Mouse (Mus musculus): ENCODE measurements around the gene Sh3bgrl2.
"Not testable (repeated sequence)": the region's sequence is repeated elsewhere in the genome, so short reads cannot be mapped to it uniquely, and the experiment has no call there.

The Sh3bgrl2 gene

DNA sequence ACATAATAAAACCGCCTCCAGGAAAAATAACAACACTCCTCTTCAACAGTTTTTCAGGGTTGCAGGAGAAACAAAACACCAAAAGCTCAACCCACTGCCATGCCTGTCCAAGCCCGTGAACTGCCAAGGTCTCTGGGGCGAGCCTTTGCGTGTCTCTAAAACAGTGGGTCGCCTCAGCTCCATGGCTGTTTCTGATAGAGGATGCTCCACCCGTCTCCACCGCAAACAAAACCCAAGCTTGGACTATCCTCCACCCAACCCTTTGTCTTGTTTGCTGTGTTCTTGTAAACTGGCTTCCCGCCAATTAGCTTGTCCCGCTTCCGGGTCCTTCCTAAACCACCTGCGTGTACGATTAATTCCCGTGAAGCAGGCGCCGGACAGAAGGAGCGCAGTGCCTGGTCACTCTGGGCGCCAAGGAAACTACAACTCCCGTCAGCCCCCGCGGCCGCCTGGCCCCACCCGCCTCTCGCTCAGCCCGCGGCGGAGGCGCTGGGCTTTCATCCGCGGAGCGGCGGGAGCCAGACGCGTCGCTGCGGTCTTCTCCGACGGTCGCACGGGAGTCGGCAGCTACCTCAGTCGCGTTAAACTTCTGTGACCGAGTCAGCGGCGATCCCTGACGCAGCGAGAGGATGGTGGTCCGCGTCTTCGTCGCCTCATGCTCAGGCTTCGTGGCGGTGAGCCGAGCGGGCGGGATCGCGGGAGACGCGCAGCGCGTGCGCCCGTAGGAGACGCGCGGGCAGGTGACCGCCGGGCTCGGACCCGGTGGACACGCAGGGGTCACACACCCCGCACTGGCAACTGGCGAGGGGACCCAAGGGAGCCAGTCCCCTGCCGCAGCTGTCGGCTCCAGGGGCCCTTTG is at the start of gene Sh3bgrl2:
Sh3bgrl2 (plus strand) TSS at position 498 of the 860 bp plus-strand sequence.
- DNase-seq, result peak; percentile 84 to 90

DNA sequence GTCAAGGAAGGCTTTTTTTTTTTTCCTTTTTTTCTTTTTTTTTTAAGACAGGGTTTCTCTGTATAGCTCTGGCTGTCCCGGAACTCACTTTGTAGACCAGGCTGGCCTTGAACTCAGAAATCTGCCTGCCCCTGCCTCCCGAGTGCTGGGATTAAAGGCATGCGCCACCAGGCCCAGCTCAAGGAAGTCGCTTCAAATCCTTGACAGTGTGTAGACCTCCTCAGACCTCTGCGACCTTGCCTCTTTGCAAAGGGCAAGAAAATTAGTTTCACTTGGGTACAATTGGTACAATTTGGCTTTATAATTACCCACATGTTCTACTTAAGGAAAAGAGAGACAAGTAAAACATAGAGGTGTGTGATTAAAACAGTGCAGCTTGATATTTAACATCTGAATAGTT is 29.0 kb upstream of the Sh3bgrl2 start:
- not testable (repeated sequence) for DNase-seq

DNA sequence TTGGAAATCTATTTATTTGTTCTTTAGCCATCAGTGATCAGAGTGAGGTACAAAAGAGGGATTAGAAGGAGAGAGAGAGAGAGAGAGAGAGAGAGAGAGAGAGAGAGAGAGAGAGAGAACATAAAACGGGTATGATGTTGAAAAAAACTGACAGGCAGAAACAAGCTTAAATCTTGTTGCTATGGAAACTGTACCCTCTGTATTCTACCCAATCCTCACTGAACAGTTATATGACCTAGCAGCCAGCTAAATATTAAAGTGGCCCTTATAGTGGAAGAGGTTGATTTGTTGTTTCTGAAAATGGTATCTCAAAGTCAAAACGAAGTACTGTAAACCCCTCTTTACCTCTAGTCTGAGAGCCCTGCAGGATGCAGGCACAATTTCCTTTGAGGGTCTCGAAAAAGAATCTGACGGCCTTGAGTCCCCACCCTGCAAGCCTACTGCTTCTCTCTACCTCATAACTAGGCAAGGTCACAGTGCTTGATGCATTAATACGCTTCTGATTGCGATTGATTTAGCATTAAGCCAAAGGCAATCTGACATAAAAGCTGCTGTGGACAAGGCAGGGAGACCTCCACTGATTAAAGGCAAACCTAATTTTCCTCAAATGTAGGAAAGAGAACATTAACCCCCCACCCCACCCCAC is 28.5 kb upstream of the Sh3bgrl2 start:
- no peak for DNase-seq

DNA sequence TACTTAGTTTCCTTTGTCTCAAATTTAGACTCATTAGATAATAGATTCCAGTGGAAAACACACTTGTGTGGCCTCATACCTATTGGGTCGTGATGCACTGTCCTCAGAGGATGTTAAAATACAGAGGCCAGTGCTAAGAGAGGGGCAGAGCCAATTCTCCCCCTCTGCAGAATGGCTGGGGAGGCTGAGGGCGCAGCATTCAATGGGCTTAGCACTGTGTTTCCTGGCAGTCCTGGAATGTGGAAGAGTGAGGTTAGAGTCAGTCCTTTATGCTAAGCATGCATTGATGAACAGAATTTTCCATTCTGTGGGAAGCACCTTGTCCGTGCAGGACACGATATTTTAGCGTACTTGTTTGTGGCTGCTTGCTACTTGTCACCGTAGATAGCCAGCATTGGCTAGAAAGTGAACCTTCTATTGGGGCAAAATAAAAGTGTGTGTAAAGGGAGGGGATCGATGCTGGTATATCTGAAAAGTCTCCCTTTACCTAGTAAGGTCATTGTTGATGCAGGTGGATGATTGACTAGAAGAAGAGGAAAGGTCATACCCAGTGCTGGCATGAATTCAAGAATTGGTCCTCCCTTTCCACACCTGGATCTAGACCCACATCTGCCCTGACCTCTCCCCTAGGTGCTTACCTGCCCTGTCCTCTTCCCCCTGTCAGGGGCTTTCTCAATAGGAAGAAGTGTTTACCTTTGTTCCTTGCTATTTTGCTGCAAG is 20.6 kb upstream of the Sh3bgrl2 start:
- no peak for DNase-seq

DNA sequence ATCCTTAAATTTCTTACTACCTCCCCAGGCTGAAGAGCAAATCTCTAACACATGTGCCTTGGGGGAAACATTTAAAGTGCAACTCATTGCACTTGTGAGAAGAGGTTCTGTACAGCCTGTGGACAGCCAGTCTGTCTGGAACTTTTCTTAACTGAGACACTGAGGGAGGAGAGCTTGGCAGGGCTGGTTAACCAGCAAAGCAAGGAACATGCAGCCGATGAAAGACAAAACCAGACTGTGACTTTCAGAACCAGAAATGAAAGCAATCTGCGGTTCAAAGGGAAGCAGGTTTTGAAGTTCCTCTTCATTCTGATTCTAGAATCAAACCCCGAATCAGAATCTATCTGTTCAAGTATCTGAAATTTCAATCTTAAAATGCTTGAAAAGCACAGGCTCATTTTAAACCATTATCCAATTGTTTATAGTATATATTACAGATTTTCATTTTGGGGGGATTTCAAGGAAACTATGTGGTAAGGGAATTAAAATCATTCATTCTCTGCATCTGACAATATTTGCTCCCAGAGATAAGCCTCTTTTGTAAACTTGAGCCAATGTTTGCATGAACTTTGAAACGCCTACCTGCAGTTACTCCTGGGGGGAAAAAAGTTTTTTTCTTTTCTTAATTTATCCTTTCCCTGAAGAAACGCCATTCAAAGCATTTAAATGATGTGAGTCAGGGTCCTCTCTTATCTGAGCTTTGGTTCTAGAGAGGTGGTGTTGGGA is 14.9 kb upstream of the Sh3bgrl2 start:
- DNase-seq, result no peak

DNA sequence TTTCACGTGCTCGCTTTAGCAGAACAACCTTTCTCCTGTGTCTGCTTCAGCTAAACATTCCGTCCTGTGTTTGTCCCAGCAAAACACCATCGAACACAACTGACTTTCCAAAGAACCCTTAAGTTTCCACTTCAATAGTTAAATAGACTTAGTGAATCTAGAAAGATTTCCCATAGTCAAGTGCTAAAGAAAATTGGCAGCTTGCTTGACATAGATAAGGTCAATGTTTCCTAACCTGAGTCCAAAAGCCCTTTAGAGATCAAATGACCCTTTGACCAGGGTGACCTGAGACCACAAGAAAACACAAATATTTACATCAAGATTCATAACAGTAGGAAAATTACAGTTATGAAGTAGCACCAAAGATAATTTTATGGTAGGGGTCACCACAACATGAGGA is 11.2 kb upstream of the Sh3bgrl2 start:
- no peak for DNase-seq

DNA sequence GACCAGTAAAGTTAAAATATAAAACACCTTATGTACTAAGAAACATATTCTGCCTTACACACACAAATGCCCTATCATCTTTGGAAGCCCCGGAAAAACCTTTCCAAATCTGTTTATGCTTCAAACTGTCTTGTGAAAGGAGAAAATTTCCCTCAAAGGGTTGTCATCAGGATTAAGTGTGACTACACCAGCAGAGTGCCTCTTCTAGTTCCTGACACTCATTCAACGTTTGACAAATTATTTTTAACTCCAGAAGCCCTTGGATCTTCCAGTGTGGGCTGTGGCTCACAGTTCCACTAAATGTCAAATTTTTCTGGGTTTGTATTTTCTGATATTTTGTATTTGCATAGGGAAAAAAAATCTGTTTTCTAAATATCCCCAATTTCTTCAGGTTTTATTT is 10.6 kb upstream of the Sh3bgrl2 start:
- DNase-seq, result no peak

DNA sequence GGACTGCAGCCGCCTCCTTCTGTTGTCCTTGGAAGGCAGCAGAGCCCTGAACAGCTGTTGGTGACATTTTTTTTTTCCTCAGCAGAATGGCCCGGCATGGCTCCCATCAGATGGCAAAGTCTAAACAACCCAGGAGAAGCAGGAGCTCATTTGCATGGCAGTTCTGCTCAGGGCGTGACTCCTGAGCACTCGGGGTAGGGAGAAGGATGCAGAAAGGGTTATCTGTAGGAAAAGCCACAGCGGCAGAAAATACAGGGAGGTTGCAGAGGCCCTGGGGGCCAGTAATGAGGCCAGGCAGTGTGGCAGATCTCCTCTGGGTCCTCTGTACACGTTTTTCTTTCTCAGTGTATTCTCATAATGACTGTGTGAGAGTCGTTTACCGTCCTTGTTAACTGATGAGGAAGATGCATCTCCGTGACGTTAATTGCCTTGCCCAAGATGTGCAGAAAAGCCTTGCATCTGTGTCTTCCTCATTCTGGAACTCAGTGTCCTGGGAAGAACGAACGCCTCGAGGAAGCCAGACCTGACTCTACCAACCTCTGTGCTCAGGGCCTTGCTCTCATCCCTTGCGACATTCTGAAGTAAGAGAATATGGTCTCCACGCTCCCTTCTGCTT is 10.1 kb upstream of the Sh3bgrl2 start:
- DNase-seq, result no peak

DNA sequence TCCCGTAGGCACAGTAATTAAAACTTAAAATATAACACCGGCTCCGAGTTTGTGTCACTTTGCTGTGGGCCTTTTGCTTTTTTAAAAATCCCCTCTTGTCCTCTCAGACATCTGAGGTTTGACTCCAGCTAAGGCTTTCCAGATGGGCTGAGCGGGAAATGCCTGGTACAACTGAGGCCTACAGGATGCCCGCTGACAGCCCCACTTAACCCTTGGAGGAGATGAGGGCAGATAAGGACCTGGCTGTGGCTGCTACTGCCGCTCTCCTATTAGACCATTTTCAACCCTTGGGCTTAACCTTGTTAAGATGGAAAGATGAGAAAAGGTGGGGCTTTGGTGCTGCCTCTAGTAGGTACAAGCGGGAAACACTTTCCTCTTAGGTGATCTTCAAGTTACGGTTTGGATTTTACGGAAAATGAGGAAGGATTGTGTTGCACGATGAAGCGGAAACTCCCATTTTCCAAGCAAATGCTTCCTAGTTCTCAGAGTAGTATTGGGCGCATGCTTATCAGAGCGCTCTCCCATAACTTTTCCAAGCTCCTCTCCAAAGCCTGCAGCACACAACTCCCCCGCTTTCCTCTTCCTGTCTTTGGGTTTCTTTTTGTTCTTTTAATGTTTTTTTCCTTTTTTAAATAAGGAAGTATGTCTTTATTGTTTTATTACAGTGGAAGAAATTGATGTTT is 8.2 kb upstream of the Sh3bgrl2 start:
- no peak for DNase-seq

DNA sequence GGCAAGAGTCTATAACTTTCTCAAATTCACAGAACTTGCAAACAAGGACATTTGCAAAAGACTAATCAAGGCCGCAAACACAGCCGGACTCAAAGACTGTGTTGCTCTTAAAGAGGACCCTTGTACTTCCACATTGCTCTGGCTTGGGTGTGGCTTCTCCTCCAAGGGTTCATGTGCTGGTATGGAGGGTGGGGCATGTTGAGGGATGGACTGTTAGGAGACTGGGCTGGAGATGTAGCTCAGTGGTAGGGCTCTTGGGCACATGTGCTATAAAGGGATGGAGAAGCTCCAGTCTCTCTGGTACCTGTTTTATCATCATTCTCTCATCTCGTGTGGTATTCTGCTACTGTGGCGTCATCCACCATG is 7.7 kb upstream of the Sh3bgrl2 start:
- no peak for DNase-seq

DNA sequence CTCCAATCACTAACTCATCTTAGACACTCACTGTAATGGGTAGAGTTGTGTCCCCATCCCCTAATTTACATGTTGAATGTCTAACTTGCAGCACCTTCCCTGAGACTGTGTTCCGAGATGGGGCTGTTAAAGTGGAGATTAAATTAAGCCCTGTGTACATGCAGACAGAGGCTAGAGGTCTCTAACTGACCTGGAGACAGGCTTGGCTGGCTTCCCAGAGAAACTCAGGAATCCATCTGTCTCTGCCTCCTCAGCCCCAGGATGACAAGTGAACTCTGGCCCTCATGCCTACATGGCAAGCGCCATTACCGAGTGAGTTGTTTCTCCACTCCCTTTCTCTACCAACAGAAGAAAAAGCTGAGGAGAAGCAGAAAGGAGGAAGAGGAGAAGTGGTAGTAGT is 7.2 kb upstream of the Sh3bgrl2 start:
- DNase-seq, result no peak

DNA sequence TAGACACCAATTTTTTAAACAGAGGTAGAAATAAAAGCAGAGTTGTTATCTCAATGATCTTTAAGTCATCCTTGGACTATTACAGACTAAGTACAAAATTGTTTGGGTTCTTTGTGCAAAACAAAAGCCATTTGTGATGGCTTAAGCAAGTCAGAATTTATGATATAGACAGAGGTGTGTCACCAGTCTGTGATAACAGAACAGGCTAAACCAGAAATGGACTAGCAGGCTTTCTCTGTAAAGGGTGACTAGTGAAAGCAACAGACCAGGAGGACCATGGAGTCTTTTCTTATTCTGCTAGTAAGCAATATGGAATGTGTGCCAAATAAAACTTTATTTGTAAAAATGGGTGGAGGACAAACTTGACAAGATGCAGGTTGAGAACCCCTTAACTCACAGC is 2.9 kb upstream of the Sh3bgrl2 start:
- no peak for DNase-seq

DNA sequence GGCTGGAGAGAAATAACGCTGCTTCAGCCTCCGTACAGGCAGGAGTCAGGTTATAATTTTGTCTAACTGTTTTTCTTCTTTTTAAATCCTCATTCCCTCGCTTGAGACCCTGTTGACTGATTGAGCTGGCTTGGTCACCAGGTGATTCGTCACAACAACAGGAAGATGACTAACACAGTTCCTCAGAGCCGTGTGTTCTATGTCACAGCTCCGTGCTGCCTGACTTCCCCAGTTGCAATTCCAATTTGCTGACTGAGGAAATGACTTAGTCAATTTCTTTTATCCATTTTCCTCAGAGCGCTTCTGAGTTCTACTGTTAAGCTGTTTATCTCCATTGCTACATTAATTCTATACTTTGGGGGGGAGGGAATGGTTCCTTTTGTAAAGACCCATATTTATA is 1.8 kb upstream of the Sh3bgrl2 start:
- DNase-seq, result no peak

DNA sequence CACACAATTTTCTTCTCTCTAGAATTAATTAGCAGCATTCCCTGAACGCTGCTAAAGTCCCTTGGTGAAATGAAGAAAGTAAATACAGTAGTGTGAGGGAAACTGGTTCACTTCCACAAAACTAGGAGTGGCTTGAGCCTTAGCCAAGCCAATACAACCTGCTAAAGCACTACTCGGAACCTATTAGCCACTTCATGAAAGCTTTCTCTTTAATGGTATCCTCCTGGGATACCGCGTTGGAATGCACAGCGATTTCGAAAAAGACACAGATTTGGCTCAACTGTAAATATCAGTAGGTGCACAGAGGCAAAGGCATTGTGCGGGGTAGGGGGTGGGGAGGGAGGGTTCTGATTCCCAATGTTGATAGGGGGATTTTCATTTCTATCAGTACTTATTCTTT is 898 bp upstream of the Sh3bgrl2 start:
- no peak for DNase-seq

DNA sequence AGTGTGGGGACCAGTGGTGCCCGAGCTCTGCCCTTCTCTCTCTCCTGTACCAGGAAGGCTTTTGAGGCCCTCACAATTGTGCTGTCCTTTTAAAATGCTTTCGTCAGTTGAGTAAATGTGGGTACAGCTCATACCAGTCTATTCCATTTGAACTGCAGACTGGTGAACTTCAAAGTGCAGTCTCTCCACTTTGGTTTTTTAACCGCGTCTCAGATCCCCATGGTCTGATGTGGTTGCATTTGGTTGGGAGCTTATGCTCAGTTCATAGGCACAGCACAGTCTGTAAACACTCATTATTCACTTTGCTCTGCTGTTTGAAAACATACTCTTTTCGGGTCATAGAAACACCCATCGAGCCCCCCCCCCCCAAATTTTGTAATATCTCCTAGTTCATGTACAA is 1.7 kb downstream of the Sh3bgrl2 start:
- no peak for DNase-seq

DNA sequence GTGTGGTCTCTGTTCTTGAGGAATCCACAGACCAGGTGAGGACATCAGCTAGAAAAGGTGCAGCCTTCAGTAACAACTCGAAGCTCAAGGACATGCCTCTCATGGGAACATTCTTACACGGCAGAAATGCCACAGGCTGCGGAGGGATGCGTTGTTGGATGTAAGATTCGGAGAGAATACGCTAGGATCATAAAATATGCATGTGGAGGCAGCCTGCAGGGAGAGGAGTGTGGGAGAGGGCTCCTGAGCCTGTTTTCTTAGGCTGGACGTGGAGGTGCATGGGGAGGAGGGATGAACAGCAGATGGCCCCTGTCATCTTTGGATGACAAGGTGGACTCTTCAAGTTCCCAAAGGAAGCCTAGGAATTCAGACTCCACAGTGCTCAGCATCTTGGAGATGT is 3.0 kb downstream of the Sh3bgrl2 start:
- DNase-seq, result no peak

DNA sequence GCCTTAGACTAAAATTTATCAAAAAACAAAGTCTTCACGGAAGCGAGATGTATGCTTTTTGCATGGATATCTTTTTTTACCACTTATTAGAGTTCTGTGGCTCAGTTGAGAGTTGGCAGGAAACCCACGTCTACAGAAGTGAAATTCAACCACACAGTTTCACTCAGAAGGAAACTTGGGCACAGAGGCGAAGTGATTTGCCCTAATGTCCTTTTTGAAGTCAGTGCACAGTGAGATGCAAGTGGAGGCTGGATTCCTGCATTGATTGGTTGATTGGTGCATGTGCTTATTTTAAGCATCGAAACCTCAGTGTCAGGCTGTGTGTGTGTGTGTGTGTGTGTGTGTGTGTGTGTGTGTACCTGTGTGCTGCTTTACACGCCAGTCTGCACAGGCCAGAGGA is 3.5 kb downstream of the Sh3bgrl2 start:
- no peak for DNase-seq

DNA sequence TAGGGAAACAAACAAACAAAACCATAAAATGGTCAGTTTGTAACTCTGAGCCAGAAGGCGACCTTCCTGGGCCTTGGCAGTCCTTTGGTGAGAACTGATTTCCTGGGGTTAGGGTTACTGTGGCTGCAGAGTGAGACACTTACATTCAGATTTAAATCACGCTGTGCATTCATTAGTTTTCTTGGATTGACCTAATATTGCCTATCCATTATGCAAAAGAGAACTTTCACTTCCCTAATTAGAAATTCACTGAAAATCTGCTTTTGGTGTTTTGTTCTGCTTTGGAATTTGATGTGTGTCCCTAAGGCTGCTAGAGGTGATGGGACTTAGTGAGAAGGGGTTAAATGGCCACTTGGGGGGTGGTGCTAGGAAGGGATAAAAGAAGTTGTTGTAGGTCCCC is 7.5 kb downstream of the Sh3bgrl2 start:
- no peak for DNase-seq

DNA sequence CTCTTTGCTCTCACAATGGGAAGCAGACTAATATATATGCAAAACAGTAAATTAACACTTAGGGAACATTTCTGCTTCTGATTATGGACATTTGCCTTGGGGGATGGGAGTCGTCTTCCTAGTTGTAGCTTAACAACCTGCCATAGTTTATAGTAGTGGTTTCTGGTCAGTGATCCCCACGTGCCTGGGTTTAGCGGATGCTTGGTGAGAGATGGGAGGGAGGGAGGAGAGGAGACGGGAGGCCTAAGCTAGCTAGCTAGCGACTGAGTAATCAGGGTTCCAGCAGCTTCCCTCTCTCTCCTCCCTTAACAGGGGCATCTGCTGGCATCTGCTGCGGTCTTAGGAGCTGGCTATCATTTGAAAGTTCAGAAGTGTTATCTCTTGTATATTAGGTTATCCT is 8.1 kb downstream of the Sh3bgrl2 start:
- no peak for DNase-seq

DNA sequence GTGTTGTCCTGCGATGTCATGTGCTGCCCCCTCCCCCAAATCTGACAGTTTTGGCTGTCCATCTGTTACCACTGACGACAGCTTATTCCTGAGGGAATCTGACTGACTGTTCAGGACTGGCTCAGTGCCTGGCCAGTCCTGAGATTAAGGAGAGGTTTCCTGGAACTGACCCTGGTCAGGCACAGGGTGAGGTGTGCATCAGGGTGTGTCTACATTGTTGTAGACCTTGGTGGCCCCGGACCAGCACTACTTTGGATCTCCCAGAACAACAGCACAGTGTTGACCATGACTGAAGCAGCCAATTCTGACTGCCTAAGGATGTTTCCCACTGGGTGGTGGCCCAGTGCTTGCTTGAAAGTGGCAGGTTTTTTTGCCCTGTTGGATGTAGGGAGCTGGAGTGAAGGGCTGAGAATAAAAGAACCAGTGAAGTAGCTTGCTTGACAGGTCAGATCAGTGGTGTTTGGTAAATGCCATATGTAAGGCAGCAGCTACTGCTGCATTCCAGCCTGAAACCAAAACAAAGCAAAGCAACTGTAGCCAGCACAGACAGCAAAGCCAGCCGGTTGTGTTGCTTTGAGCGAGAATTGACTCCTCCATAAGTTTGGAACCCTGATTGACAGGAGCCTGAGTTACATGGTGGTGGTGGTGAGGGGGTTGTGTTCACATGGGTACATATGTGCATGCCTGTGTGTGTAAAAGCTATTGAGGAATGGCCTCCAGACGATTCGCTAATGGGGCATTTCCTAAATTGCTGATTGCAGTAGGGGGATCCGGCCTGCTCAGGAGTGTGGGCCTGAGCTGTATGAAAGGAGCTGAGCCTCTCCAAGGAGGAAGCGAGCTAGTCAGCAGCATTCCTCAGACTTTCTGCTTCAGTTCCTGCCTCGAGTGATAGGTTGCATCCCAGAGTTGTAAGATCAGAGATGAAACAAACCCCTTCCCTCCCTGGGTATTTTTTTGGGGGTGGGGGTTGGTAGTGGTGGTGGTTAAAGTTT is 8.9 kb downstream of the Sh3bgrl2 start:
- peak; percentile 35 to 64 for DNase-seq

DNA sequence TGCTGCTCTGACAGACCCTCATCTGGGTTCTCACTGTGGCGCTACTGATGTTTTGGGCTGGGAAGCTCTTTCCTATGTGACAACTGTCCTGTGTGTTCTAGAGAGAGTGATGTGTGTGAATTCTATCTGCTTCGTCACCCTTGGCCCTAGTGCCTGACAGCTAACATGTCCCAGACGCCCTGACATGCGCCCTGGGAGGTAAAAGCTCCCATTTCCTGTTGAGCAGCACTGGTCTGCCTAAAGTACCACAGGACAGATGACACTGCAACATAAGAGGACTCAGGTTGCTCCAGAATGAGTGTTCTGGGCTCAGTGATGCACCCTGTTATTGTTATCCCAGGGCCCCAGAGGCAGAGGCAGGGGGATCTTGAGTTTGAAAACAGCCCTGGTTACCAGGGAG is 12.5 kb downstream of the Sh3bgrl2 start:
- no peak for DNase-seq
